Mouse (Mus musculus): Measurements from ENCODE around the gene Il10ra.

DNA sequence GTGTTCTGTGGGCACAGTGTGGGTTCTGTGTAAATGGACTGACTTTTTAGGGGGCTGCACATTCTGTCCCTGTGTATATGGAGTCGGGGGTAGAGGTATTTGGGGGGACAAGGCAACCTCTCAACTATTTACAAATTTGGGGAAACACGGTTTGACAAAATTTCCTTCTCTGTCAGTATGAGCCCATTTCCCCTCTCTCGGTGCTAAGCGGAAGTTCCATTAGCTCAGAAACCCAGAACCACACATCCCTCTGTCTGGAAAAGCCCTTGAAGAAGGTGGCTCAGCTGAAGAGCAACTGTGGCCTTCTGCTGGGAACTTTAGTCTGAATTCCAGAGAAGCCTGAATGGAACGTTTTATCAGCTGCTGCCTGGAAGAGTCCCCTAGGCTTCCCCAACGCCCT lies 16.6 kb downstream of the Il10ra start:
- TF ChIP-seq POLR2A (IDR thresholded peaks at IDR 0.05; ENCODE audit: borderline replicate concordance, low read depth, low read length) (no peak), CTCF (IDR thresholded peaks at IDR 0.05; ENCODE audit: low read depth, low read length) (no peak)
